Mouse (Mus musculus) fat pad, adult 2 months (tissue): ENCODE results near the gene Shroom3.

Experiments used
- DNase-seq: peaks from one replicate; pipeline ENCODE4 v3.0.0-alpha.2; 2011; ENCODE audit warnings: low read depth, low spot score; ENCODE audit errors: extremely low read depth

Shroom3 gene

GRCm38 (mm10) chr5:92921728-92922127 is 238.5 kb downstream of the Shroom3 start:
- no peak for DNase-seq

DNA sequence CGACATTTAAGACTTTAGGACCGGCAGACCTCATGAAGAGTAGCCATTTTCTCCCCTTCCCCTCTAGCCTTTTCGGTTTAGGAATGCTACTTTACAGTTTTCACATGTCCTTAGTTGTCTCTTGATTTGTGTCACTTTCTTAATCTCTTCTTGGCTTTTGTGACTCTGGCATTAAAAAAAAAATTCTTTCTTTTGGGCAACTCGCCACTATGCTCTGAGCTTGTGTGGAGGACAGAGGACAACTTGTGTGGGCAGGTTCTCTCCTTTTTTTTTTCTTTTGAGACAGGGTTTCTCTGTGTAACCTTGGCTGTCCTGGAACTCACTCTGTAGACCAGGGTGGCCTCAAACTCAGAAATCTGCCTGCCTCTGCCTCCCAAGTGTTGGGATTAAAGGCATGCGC is 239.7 kb downstream of the Shroom3 start:
- DNase-seq, result peak; percentile 64

DNA sequence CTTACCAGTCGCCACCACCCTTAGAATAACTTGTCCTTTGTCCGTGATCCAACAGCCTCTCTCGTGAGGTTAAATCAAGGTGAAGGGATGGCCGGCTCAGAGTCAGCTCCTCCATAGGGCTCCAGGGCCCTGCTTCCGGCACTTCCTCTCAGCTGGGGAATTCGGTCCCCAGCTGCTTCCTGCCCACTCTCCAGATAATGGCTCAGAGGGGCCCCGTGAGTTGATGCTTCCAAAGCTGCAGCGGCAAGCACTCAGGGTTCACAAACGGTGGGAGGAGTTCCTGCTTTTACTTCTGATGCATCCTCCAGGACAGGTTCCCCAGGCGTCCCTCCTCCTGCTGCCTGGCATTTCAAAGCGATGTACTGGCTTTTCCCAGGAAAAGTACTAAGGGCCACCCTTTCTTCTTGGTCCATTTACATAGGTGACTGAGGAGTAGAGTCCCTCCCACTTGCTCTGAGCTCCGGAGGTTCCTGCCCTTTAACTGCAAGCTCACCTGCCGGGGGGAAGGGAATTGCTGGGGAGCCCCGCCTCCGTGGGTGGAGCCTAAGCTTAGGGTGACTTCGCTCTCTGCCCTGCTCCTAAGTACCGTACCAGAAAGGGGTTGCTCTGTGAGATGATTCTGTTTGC is 241.7 kb downstream of the Shroom3 start:
- DNase-seq, result peak; percentile 71

- no peak for DNase-seq
Observed at GRCm38 (mm10) chr5:92927667-92928066, 244.4 kb downstream of the Shroom3 start.

DNA sequence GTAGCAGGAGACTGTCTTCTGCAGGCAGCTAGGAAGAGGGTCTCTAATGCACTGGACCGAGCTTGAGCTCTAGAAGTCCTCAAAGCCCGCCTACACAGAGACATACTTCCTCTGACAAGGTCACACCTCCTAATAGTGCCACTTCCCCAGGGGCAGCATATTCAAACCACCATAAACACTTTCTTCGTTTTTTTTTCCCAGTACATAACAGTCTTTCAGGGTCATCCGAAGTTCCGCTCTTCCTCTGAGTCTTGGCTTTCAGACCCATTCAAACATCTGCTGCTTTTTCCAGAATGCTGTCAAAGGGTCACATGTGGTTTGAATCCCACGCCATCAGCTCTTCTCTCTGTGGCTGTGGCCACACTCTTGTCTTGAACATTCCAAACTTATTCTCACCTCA is 247.3 kb downstream of the Shroom3 start:
- no peak for DNase-seq

GRCm38 (mm10) chr5:92931298-92931697 is 248.1 kb downstream of the Shroom3 start:
- no peak for DNase-seq

DNA sequence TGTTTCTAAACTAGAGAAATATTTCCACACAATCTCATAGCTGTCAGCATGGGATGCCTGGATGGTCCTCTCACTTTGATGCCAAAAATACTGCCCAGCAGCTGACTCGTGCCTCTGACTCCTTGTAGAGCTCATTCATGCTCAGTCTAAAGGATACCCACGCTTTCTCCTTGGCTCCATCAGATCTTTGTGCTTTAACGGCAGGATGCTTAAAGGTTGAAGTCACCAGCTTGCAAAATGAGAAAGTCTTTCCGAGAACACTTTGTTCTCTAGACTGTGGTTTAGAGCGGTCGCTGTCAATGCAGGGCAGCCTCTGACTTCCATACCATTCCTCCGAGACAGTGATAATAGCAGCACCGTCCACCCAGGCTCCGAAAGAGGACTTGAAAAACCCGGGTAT is 249.8 kb downstream of the Shroom3 start:
- DNase-seq, result no peak

GRCm38 (mm10) chr5:92933599-92934217 is 250.5 kb downstream of the Shroom3 start:
- DNase-seq, result no peak

- DNase-seq, result no peak
Observed at GRCm38 (mm10) chr5:92934269-92934939, 251.2 kb downstream of the Shroom3 start.

DNA sequence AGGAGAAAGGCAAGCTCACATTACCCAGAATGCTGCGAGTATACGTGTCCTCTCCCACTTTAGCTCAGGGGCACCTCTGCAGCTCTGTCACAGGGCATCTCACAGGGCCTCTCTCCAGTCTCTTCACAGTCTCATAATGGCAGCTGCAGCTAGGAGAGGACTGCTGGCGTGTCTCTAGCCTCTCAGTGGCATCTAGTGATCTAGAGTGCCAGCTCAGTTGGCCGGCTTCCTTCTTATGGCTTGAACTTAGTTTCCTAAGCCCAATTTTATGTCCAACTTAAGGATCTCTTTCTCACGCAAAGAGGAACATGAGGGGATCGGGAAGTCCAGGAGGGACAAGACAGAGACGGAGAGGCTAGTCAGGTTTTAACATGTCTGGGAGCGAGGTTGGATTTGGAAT is 252.6 kb downstream of the Shroom3 start:
- DNase-seq, result no peak

GRCm38 (mm10) chr5:92937701-92938100 is 254.5 kb downstream of the Shroom3 start:
- DNase-seq, result no peak

GRCm38 (mm10) chr5:92939246-92939995 is 256.2 kb downstream of the Shroom3 start:
- DNase-seq, result no peak

- no peak for DNase-seq
Observed at GRCm38 (mm10) chr5:92942166-92942565, 258.9 kb downstream of the Shroom3 start.

- DNase-seq, result no peak
Observed at GRCm38 (mm10) chr5:92942577-92942976, 259.3 kb downstream of the Shroom3 start.

DNA sequence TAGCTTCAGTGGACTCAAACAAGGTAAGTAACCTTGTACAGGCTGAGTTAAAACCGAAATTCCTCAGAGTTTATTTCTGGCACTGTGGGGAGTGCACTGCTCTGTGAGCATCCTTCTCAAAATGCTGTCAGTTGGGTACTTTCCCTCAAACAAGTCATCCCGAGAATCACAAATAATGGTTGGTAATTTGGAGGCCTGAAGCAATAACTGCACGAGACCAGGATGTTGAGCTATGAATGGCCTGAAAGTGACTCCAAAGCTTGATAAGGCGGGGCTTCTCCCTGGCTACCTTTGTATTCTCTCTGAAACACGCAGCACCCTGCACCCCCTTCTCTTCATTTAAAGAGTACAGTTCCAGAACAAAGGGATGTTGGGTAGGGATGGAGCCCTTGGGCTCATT is 261.6 kb downstream of the Shroom3 start:
- DNase-seq, result no peak

DNA sequence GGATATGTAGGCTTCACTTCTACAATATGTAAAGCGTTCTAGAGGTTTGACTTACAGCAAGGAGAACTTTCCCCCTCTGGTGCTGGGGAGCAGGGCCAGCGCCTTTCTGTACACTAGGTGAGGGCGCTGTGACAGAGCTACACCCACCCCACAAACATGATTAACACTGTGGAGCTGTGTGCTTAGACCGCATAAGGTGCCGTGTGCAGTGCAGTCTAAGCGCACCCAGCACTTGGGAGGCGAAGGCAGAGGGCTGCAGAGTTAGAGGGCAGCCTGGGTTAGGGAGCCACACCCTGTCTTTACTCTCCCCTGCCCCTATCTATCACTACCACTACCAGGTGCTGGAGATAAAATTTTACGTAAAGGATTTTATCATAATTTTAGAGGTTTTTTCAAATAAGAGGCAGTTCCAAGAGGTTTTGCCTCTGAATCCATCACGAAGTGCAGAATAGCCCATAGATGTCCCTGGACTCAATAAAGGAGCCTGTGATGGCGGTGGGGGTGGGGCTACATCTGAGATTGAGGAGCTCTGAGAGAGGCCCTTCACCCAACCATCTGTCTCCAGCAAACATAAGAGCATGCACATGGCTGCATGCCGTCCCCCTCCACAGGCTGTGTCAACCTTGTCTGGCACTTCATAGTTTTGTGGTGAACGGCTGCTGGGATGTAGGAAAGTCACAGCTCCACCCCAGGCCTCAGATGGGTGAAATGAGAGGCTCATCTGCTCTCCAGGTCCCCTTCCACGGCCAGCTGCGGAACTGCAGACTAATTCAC is 265.9 kb downstream of the Shroom3 start:
- no peak for DNase-seq

DNA sequence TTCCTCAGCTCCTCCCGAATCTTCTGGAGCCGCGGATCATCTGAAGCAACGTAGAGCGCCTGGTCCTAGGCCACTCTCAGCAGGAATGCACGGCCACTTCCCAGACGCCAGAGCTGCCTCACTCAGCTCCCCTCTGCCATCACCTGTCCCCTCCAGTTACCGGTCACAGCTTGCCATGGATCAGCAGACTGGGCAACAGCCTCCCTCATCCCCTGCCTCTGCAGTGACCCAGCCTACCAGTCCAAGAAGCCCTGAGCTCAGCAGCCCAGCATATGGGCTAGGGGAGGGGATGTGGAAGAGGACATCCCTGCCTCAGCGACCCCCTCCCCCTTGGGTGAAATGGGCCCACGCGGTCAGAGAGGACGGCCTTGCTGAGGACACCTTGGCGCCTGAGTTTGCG is 267.3 kb downstream of the Shroom3 start:
- DNase-seq, result no peak

DNA sequence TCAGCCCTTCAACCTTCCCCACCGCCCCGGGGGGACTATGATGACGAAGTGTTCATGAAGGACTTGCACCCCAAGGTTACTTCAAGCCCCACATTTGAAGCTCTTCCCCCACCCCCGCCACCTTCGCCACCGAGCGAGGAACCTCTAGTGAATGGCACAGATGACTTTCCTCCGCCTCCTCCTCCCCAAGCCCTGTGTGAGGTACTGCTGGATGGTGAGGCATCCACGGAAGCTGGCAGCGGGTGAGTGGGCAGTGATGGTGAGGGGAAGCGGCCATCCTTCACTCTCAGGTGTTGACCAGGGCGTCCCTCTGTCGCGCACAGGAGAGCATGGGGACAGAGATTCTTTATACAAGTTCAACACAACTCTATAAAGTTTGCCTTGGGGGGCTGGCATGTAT is 267.8 kb downstream of the Shroom3 start:
- no peak for DNase-seq

DNA sequence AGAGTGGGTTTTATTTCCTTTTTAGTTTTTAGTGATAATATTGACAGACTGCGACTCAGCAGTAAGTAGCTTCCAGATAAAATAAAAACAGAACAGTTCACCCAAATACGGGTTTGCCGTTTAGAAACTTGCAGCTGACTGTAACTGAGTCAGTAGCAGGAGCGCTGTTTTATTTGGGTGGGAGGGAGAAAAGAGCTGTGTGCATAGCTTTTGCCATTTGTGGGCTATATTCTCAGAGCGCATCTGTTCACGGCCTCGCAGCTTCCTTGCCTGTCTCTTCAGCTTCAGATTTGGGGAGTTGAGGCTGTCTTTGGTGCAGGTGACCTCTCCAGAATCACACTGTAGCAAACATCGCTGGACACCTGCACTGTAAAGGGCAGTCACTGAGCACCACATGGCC is 270.6 kb downstream of the Shroom3 start:
- DNase-seq, result no peak

GRCm38 (mm10) chr5:92954323-92954722 is 271.1 kb downstream of the Shroom3 start:
- no peak for DNase-seq
